Mouse (Mus musculus) lung, postnatal 36 days (tissue): ENCODE data around the gene Kcnk4.
A peak's percentile ranks its signal among the peaks of the same experiment; 100 is the strongest.

Source experiments
- DNase-seq: peaks from one replicate; pipeline ENCODE4 v3.0.0; 2022; ENCODE audit warnings: mixed read lengths

Gene Kcnk4

DNA sequence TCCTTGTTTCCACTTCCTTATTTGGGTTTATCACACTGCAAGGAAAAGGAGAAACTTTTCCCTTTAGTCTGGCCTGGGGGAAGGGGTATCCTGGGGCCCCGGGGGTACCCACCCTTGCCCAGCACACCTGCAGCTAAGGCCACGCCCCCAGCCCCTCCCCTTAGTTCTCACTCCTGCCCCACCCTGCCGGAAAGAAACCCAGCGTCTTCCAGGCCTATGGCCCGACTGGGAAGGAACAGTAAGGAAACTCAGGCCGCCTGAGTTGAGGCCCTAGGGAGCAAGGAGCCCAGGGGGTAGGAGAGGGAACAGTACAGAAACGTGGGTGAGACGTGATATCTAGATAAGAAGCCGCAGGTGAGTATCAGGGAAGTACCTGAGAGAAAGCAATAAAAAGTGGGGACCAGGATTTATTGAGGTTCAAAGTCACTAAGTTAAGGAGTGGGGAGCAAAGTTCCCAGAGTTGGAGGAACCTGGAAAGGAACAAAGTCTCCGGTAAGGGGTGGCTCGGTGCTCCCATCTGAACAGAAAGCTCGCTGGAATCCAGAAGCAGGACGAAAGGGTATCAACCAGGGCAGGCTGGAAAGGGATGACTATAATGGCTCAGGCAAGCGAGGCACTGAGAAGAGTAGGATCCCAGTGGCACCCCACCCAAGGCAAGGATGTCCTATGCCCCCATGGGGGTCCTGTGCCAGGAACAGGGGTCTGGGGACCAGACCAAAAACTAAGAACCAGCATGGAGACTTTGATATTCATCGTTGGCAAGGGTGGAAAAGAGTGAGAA, 34.4 kb upstream of the Kcnk4 start:
- peak; percentile 76 for DNase-seq

GRCm38 (mm10) chr19:6956461-6956860, 22.1 kb upstream of the Kcnk4 start:
- DNase-seq: no peak

- DNase-seq: no peak
These were observed 21.1 kb upstream of the Kcnk4 start for GRCm38 (mm10) chr19:6955424-6955823.

GRCm38 (mm10) chr19:6954046-6954445, 19.7 kb upstream of the Kcnk4 start:
- peak; percentile 77 for DNase-seq

DNA sequence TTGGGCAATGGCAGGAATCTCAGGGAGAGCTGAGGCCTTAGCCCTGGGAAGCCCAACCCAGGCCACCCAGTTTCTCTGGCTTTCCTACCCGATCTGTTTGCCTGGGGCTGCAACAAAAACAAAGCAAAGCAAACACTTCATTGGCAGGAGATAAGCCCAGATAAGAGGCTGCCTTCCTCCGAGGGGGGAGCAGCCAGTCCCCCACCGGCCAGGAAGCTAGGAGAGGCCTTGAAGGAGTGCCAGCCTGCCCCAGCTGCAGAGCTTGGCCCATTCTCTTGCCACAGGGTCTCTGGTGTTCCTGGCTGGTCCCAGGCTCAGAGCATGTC, 18.4 kb upstream of the Kcnk4 start:
- peak; percentile 91 for DNase-seq

- peak; percentile 84 for DNase-seq
These were observed 17.8 kb upstream of the Kcnk4 start for GRCm38 (mm10) chr19:6951994-6952711.

- peak; percentile 98 for DNase-seq
These were observed 17.2 kb upstream of the Kcnk4 start for GRCm38 (mm10) chr19:6951381-6951968.

DNA sequence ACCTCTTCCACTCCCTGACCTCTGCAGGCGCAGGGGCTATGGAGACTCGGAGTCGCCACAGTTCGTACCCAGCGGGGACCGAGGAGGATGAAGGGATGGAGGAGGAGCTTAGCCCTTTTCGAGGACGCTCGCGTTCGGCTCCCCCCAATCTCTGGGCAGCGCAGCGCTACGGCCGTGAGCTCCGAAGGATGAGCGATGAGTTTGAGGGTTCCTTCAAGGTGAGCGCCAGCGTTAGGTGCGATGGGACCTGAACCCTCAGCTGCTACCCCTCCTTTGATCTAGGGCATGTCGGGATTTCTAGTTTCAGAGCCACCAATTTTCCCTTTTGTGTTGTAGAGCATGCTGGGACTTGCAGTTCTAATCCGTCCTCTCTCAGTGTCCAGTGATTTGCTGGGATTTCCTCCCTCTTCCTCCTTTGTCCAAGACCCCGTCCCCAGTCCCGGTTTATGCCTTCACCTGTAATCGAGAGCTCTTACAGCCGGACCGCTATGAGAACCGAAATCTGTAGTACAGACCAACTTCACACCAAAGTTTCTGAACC, 16.4 kb upstream of the Kcnk4 start:
- DNase-seq: peak; percentile 56

GRCm38 (mm10) chr19:6949951-6950350, 15.6 kb upstream of the Kcnk4 start:
- no peak for DNase-seq

GRCm38 (mm10) chr19:6949532-6949931, 15.2 kb upstream of the Kcnk4 start:
- DNase-seq: no peak

DNA sequence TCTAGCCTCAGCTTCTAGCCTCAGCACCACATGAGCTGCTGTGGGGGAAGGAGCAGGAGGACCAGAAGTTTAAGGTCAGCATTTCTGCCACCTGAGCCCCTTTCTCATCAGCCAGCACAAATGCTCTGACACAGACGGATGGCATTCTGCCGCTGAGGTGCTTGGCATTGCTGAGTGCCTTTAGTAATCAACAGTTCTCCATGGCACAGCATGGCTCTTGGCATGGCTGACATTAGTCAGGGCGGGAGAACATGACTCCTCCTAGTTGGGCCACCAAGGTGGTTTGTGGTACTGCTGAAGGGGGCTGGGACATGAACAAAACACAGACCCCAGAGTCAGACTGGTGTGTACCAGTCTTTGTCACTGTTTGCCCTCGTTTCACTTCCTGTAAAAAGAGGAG, 13.9 kb upstream of the Kcnk4 start:
- no peak for DNase-seq

- no peak for DNase-seq
These were observed 13.4 kb upstream of the Kcnk4 start for GRCm38 (mm10) chr19:6947742-6948141.

GRCm38 (mm10) chr19:6943709-6944108, 9.4 kb upstream of the Kcnk4 start:
- no peak for DNase-seq

GRCm38 (mm10) chr19:6942764-6943163, 8.4 kb upstream of the Kcnk4 start:
- no peak for DNase-seq

DNA sequence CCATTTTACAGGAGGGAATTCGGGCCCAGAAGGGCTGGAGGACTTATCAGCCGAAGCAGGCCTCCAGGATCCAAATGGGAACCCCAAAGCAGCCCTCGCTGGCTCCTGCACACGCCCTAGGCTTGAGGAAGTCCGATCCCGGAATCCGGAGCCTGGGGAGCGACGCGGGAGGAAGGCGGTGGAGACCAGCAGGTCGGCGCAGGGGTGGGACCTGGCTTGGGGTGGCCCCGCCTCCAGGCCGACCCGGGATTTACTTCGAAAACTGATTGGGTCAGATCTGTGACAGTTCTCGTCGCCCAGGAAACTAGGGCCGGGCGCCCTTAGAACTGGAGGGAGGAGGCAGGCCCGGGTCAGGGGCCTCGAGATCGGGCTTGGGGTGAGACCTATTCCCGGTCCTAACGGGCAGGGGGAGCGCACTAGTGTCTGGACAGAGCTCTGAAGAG, 8.0 kb upstream of the Kcnk4 start, which contains the start of gene Gpr137:
Gpr137 (minus strand) TSS at position 232 of the 443 bp plus-strand sequence.
- peak; percentile 99 for DNase-seq

- peak; percentile 95 for DNase-seq
These were observed 7.3 kb upstream of the Kcnk4 start, which contains the start of gene Bad for GRCm38 (mm10) chr19:6941372-6942248. Gene Bad, plus strand, starts transcription at chr19:6941861.

GRCm38 (mm10) chr19:6940396-6941351, 6.4 kb upstream of the Kcnk4 start:
- no peak for DNase-seq

- no peak for DNase-seq
These were observed 5.0 kb upstream of the Kcnk4 start for GRCm38 (mm10) chr19:6939106-6940002.

- DNase-seq: no peak
These were observed 3.5 kb upstream of the Kcnk4 start for GRCm38 (mm10) chr19:6937541-6938465.
